Mouse (Mus musculus) small intestine, adult 2 months (tissue): ENCODE results near the gene Gm45713.

Experiments
- CTCF ChIP-seq: fragments of 200-500 bp; IDR thresholded peaks from 2 replicates; pipeline ENCODE4 v1.5.1; 2012; ENCODE audit warnings: low read depth, mild to moderate bottlenecking, control low read depth, inconsistent platforms, low read length, moderate library complexity, mixed read lengths; ENCODE audit not compliant: insufficient replicate concordance, insufficient read length; ENCODE audit errors: extremely low read depth
- POLR2A ChIP-seq: fragments of 200-500 bp; IDR thresholded peaks from 2 replicates; pipeline ENCODE4 v1.6.1; 2012; ENCODE audit warnings: low read depth, mild to moderate bottlenecking, control low read depth, inconsistent platforms, low read length, moderate library complexity

DNA sequence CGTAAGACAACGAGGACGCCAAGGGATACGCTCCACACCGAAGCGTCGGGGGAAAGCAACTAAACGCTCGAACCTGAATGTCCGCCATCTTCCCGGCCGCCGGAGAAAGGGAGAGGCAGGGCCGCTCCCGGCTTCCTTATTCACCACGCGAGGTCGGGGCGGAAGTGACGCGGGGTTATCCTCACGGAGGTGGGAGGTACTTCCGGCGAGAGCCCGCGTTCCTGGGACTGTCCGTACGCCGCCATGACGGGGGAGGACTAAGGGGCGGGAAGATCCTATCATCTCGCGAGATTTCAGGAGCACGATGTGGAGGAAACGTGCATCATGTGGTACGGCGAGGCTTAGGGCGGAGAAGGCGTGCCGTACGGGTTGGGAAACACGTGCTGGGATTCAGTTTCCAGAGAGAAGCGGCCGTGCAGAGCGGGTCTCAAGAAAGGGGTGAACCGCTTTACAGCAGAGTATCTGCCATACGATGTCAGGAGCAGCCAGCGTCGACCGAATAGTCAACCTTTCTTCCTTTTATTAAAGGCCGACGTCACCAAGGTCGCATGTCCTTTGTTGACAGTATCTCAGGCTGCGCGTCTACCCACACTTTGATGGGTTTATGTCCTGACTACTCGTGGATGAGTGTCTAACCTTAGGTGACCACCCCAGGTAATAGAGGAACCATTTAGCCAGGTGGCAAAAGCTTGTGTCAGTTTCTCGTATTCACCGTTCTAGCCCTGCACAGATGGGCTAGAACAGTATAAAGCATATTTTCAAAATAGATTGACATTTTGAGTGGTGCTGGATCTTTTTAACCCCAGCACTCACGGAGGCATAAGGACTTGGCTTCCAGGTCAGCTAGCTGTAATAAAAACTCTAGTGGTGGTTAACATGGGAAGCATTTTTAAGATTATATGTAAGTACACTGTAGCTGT lies 11.5 kb downstream of the Gm45713 start, which contains the start of gene Rps11:
- TF ChIP-seq POLR2A, result peak; percentile 51; the same call in 1 of the 2 replicates
- no peak for TF ChIP-seq CTCF
